Mouse (Mus musculus): ENCODE measurements around the gene Tep1.
"Not testable (repeated sequence)": the region's sequence is repeated elsewhere in the genome, so short reads cannot be mapped to it uniquely, and the experiment has no call there.

The Tep1 gene

GRCm38 (mm10) chr14:50869889-50870804 lies at the start of gene Tep1:
TSS of gene Tep1 (minus strand) at chr14:50870560.
- peak; percentile 63 for DNase-seq (ENCODE audit: low spot score)

GRCm38 (mm10) chr14:50911356-50911755 lies 41.0 kb upstream of the Tep1 start:
- DNase-seq (ENCODE audit: low spot score): no peak

GRCm38 (mm10) chr14:50908126-50908525 lies 37.8 kb upstream of the Tep1 start:
- DNase-seq (ENCODE audit: low spot score): no peak

- DNase-seq (ENCODE audit: low spot score): not testable (repeated sequence)
Observed at GRCm38 (mm10) chr14:50905327-50905726, 35.0 kb upstream of the Tep1 start.

GRCm38 (mm10) chr14:50904828-50905129 lies 34.4 kb upstream of the Tep1 start:
- no peak for DNase-seq (ENCODE audit: low spot score)

GRCm38 (mm10) chr14:50903973-50904827 lies 33.8 kb upstream of the Tep1 start:
- DNase-seq (ENCODE audit: low spot score): no peak

- not testable (repeated sequence) for DNase-seq (ENCODE audit: low spot score)
Observed at GRCm38 (mm10) chr14:50897992-50898391, 27.6 kb upstream of the Tep1 start.

DNA sequence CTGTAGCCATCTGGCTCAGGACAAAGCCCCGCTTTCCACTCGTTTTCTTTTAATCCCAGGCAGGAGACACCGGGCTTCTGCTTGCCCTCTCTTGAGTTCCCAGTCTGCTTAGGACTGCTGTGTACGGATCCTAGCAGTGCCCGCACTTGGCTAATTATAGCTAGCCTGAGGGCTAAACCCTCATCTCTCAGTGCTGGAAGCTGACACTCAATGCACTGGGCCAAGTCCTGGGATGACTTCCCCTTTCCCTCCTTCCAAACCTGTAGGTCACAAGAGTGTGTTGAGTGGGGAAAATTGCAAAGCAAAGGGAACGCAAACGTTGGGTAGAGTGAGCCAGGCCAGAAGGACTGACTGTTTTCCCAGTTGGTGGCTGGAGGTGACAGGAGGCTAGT lies 27.0 kb upstream of the Tep1 start, which contains the start of gene Klhl33:
Klhl33 (minus strand) TSS at position 134 of the 392 bp plus-strand sequence.
- DNase-seq (ENCODE audit: low spot score): no peak

DNA sequence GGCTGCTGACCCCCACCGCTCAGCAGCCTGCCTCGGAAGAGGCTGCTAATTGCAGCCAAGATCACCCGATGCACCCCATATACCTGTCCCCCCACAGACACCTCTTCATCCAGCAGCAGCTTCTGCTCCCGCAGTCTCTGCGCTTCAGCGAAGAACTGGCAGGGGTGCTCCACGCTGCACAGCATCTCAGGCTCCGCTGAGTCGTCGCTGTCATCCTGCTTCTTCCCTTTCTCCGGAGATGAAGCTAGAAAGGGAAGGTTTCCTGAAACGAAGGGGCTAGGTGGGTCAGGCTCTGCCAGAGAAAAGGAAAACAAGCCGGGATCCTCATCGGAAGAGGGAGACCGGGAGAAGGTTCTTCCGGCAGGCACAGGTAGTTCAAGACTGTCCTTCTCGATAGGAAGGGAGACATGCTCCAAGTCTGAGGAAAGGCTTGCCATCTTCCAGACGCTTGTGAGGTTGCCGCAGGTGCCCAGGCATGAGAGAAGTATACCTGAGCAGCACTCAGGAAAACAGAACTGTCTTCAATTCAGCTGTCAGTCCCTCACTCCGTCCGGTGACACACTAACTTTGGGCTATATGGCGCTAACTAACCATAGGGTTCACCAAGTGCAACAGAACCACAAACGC lies 26.5 kb upstream of the Tep1 start:
- DNase-seq (ENCODE audit: low spot score): no peak

DNA sequence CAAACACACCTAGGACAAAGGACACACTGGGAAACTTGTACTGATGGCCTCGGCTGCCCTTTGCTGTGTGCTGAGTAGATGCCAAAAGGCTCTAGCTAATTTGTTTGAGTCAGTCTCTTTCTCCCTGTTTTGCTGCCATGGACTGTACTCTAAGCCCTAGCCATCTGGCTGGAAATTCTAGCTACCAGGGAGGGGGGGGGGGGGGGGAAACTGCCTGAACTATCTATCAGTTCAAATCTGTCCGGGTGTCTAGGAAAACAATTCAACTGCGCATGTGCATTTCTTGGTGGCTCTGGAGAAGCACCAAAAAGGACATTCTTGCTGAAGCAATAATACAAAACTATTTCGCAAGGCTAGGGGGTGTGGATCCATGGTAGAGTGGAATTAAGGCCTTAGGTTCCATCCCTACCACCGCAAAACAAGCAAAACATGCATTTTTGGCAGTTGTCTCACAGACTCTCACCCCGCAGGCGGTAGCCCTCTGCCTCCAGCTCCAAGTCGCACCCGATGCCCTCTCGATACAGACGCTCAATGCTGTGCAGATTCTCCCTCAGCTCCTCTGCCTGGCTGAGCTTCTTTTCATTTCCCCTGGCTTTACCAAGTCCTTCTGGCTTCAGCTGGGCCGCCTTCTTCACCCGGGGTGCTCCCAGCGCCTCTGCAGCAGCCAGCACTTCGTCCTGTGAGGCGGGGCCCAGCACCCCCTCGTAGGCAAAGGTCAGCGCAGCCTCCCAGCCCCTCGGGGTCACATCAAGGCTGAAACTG lies 25.8 kb upstream of the Tep1 start:
- no peak for DNase-seq (ENCODE audit: low spot score)

DNA sequence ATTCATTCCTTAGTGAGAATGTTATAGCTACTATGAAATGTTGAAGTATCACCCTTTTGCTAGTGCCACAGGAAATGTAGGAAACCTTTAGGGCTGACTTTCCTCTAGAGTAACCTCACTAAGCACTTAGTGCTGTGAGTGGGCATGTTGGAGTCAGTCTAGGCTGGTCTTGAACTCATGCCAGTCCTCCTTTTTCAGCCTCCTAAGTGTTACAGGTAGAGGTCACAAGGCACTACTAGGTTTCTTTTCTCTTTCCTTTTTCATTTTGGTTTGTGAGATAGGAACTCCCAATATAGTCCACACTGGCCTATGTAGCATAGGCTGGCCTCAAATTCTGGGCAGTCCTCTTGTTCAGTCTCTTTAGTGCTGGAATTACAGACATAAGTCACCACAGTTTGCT lies 25.0 kb upstream of the Tep1 start:
- no peak for DNase-seq (ENCODE audit: low spot score)

- DNase-seq (ENCODE audit: low spot score): no peak
Observed at GRCm38 (mm10) chr14:50892541-50893459, 22.4 kb upstream of the Tep1 start.

DNA sequence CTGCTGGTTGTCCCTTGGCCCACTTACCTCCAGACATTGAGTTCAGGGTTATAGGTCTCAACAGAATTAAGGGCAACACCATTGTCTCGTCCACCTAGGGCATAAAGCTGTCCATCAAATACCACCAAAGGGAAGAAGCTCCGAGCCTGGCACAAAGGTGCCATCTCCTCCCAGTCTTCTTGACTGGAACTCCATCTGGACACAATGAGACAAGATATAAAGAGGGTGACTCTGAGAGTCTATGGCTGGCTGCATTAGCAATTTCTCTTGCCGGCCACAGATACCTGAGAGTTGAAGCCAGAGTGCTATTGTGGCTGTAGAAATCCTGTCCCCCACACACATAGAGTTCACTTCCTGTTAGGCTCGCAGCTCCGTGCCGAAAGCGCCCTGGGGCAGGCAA lies 21.7 kb upstream of the Tep1 start:
- DNase-seq (ENCODE audit: low spot score): no peak

DNA sequence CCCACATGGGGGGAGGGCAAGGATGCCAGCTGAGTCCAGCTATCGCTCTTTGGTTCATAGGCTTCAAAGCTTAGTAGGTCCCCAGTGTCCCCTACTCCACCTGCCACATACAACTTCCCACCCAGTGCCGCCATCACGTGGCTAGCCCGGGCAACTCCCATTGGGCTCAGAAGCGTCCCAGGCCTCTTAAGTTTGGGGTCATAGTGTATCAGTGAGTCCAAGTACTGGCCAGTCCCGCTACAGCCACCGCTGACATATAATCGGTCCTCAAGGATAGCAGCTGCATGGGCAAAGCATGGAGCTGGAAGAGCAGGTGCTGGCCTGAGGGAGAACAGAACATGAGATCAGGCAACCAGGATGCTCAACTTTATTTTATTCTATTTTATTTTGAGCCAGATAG lies 21.3 kb upstream of the Tep1 start:
- no peak for DNase-seq (ENCODE audit: low spot score)

GRCm38 (mm10) chr14:50876236-50876950 lies 6.0 kb upstream of the Tep1 start:
- DNase-seq (ENCODE audit: low spot score): no peak

- DNase-seq (ENCODE audit: low spot score): no peak
Observed at GRCm38 (mm10) chr14:50875591-50876230, 5.4 kb upstream of the Tep1 start.

DNA sequence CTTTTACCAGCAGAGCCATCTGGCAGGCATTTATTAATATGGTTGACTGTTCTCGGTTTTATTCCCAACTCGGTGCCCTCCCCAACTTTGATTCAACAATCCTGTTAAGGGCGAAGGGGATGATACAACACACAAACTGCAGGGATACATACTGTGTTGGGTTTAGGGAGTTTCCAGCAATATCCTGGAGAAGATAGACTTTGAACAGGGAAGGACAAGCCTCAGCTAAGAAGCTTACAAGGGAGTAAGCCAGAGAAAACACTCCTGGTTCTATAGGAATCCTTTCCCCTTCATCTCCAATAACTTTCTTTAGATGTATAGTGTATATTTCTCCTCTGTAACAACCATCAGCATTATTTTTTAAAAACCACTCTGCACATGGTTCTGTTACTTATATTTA lies 4.8 kb upstream of the Tep1 start:
- DNase-seq (ENCODE audit: low spot score): no peak

- no peak for DNase-seq (ENCODE audit: low spot score)
Observed at GRCm38 (mm10) chr14:50871284-50871683, 924 bp upstream of the Tep1 start.

DNA sequence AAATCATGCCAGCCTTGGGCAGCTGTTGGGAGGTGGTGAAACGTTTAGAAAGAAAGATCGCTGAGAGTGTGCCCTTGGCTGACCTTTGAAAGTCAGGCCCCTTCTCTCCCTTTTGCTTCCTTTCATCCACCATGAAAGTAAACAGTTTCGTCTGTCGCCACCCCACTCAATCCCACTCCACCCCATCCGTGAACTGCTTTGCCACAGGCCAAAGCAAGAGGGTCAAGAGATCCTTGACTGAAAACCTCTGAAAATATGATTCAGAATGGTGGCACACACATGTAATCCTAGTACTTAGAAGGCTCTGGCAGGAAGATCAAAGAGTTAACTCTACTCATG lies 414 bp upstream of the Tep1 start:
- DNase-seq (ENCODE audit: low spot score): no peak

- no peak for DNase-seq (ENCODE audit: low spot score)
Observed at GRCm38 (mm10) chr14:50868656-50869055, 1.7 kb downstream of the Tep1 start.

All from spleen, adult 12 weeks (tissue).